ENCODE assay signal across 12 mouse cellular contexts in the genomic region with DNA sequence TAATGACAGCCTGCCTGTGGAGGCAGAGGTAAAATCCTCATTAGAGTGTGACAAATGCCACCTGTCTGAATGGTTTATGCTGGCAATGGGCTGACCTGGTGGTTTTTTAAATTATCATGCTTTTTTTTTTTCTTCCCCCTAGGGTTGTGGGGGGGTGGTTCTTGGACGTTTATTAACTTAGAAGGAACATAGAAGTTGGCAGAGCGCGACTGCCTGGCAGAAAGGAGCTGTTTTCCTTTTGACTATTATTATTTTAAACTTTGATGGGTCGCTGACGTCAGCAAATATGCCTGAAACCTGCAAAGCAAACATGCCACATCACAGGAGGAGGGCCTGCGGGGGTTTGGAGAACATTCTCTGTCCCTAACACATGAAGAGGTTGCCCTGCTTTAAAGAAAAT. TPM values are rescaled to one million over a fixed set of nuclear protein-coding genes. Genes with fewer than 3 reads are reported as not detected.
DNase-seq lines count a peak whose midpoint lies in the region; ATAC-seq and TF ChIP-seq lines count a peak whose summit lies in the region.
"Had no signal": no experiment of that assay in that cellular context is flagged by ENCODE, and none has a peak within 500 bp of the region (broad histone marks: within the 10 kb centered on the region; RNA-seq: fewer than 3 reads in every experiment).

No protein-coding gene starts in this region.

- no peak overlapping the region for H3K27ac ChIP-seq in embryonic facial prominence, embryonic 13.5 days
- H3K27ac ChIP-seq in embryonic facial prominence, embryonic 10.5 days (replicated peaks), result no peak overlapping the region
- no peak overlapping the region for H3K27ac ChIP-seq in lung, embryonic 14.5 days (ENCODE audit: low read depth)
- H3K27ac ChIP-seq in stomach, embryonic 14.5 days (ENCODE audit: low read length), result no peak overlapping the region
- H3K27ac ChIP-seq: embryonic facial prominence, embryonic 15.5 days had no signal

- no peak for ATAC-seq in embryonic facial prominence, embryonic 13.5 days (ENCODE audit: insufficient number of reproducible peaks, insufficient read depth, low FRiP score, low TSS enrichment, low read depth)
- no peak for ATAC-seq in lung, embryonic 14.5 days (ENCODE audit: insufficient read depth)
- ATAC-seq in stomach, embryonic 14.5 days (ENCODE audit: insufficient number of reproducible peaks, insufficient read depth, low FRiP score, low read depth), result no peak

- H3K27me3 ChIP-seq in embryonic facial prominence, embryonic 13.5 days, result peaks cover 43% of the 10 kb centered on the region
- H3K27me3 ChIP-seq in embryonic facial prominence, embryonic 10.5 days (replicated peaks; ENCODE audit: low read depth, poor library complexity, severe bottlenecking), result peaks cover 63% of the 10 kb centered on the region
- H3K27me3 ChIP-seq in lung, embryonic 14.5 days (ENCODE audit: insufficient read depth, low read length), result peaks cover 30% of the 10 kb centered on the region
- peaks cover 10% of the 10 kb centered on the region; the same call in 1 of the 2 replicates for H3K27me3 ChIP-seq in stomach, embryonic 14.5 days (ENCODE audit: control insufficient read depth, insufficient read depth, low read length)

- no peak for TF ChIP-seq CTCF in lung, embryonic 14.5 days (IDR thresholded peaks at IDR 0.05; ENCODE audit: low read depth)

- WGBS in embryonic facial prominence, embryonic 13.5 days, result 30% methylated on average over 6 of the region's 6 CpGs
- WGBS in embryonic facial prominence, embryonic 10.5 days, result 50% methylated on average over 6 of the region's 6 CpGs
- WGBS in lung, embryonic 14.5 days, result 38% methylated on average over 6 of the region's 6 CpGs
- 42% methylated on average over 6 of the region's 6 CpGs for WGBS in stomach, embryonic 14.5 days

- H3K9ac ChIP-seq in embryonic facial prominence, embryonic 13.5 days, result no peak overlapping the region
- H3K9ac ChIP-seq in lung, embryonic 14.5 days, result no peak overlapping the region
- no peak overlapping the region for H3K9ac ChIP-seq in stomach, embryonic 14.5 days (replicated peaks; ENCODE audit: low read depth, low read length)
- H3K9ac ChIP-seq: embryonic facial prominence, embryonic 15.5 days had no signal

- peaks cover 32% of the 10 kb centered on the region for H3K4me1 ChIP-seq in embryonic facial prominence, embryonic 13.5 days
- peaks cover 37% of the 10 kb centered on the region for H3K4me1 ChIP-seq in embryonic facial prominence, embryonic 10.5 days
- H3K4me1 ChIP-seq in lung, embryonic 14.5 days (ENCODE audit: insufficient read depth), result 0 out of 2 replicates have a peak, but pooled peaks cover 5% of the 10 kb centered on the region
- no peaks in the 10 kb centered on the region; the same call in none of the 2 replicates for H3K4me1 ChIP-seq in stomach, embryonic 14.5 days (ENCODE audit: control insufficient read depth, insufficient read depth, low read length)

- peak overlapping the region; percentile 44 for H3K4me2 ChIP-seq in embryonic facial prominence, embryonic 13.5 days
- peak overlapping the region; percentile 76 for H3K4me2 ChIP-seq in lung, embryonic 14.5 days
- H3K4me2 ChIP-seq in stomach, embryonic 14.5 days (replicated peaks; ENCODE audit: low read depth, low read length), result peak overlapping the region; percentile 17; the same call in 1 of the 2 replicates
- H3K4me2 ChIP-seq: embryonic facial prominence, embryonic 15.5 days had no signal

- H3K36me3 ChIP-seq in embryonic facial prominence, embryonic 13.5 days, result no peaks in the 10 kb centered on the region
- H3K36me3 ChIP-seq in embryonic facial prominence, embryonic 10.5 days (replicated peaks), result no peaks in the 10 kb centered on the region
- H3K36me3 ChIP-seq in lung, embryonic 14.5 days (ENCODE audit: insufficient read depth), result 0 out of 2 replicates have a peak, but pooled peaks cover 4% of the 10 kb centered on the region
- H3K36me3 ChIP-seq in stomach, embryonic 14.5 days (ENCODE audit: control insufficient read depth, insufficient read depth, low read length), result no peaks in the 10 kb centered on the region
- H3K36me3 ChIP-seq: embryonic facial prominence, embryonic 15.5 days; G1E had no signal

- no peak overlapping the region for H3K4me3 ChIP-seq in embryonic facial prominence, embryonic 13.5 days
- H3K4me3 ChIP-seq in embryonic facial prominence, embryonic 10.5 days, result no peak overlapping the region
- peak overlapping the region; percentile 57 for H3K4me3 ChIP-seq in lung, embryonic 14.5 days (ENCODE audit: low read depth, low read length)
- H3K4me3 ChIP-seq in stomach, embryonic 14.5 days (ENCODE audit: low read depth, low read length), result 0 out of 2 replicates have a peak overlapping the region, but pooled peaks have one; percentile 1

- DNase-seq in embryonic facial prominence, embryonic 10.5 days (ENCODE audit: low spot score), result no peak
- DNase-seq in lung, embryonic 14.5 days, result no peak
- DNase-seq in lung, postnatal 4 days, result no peak
- peak; percentile 59 for DNase-seq in kidney, adult 9 months
- no peak for DNase-seq in adrenal gland, adult 2 months
- no peak for DNase-seq in spleen, postnatal 36 days (ENCODE audit: low spot score in 2 of 2)
- DNase-seq: cerebellum, adult 9-11 months; thymus, adult 2 months had no signal

- no peaks in the 10 kb centered on the region for H3K9me3 ChIP-seq in embryonic facial prominence, embryonic 13.5 days
- no peaks in the 10 kb centered on the region for H3K9me3 ChIP-seq in embryonic facial prominence, embryonic 10.5 days
- no peaks in the 10 kb centered on the region for H3K9me3 ChIP-seq in lung, embryonic 14.5 days (ENCODE audit: low read depth, low read length)
- no peaks in the 10 kb centered on the region for H3K9me3 ChIP-seq in stomach, embryonic 14.5 days (ENCODE audit: control insufficient read depth, low read depth, low read length)
- H3K9me3 ChIP-seq: embryonic facial prominence, embryonic 15.5 days had no signal

RNA-seq across cellular contexts. Expression of a gene that starts 3.9 kb away (rescaled TPM):
- polyA plus RNA-seq in embryonic facial prominence, embryonic 13.5 days (2015; fragmentation: Nextera tagmentation; extraction: Ambion mirVana), result 2.4 and 3.8 TPM in 2 replicates
- polyA plus RNA-seq in embryonic facial prominence, embryonic 10.5 days (2016; fragmentation: Nextera tagmentation; extraction: Ambion mirVana), result 1.6 and 2.3 TPM in 2 replicates
- 20.0 and 22.0 TPM in 2 replicates for polyA plus RNA-seq in lung, embryonic 14.5 days (2014; fragmentation: Nextera tagmentation; extraction: Ambion mirVana)
- 7.5 and 8.4 TPM in 2 replicates for polyA plus RNA-seq in stomach, embryonic 14.5 days (2014; fragmentation: Nextera tagmentation; extraction: Ambion mirVana)
- 1 to 10 TPM; 1.8 to 2.4 TPM for total RNA-seq in adrenal gland, adult 2 months (2021)
- polyA plus RNA-seq in adrenal gland, adult 2 months (2012; rRNA removed), result 1.9 and 2.9 TPM in 2 replicates
- total RNA-seq: G1E had no signal
- polyA plus RNA-seq: G1E had no signal

Comparison
In these comparisons a context has a peak if more than half of its experiments do, and no peak if none do; other contexts are left out.
1. H3K4me2 ChIP-seq: peak in every context shown above with its lines; median percentile 76 in lung, embryonic 14.5 days; 44 in embryonic facial prominence, embryonic 13.5 days; 17 in stomach, embryonic 14.5 days.
2. H3K4me3 ChIP-seq: peak in lung, embryonic 14.5 days (single experiment) and stomach, embryonic 14.5 days (single experiment); none in embryonic facial prominence, embryonic 13.5 days (single experiment) and embryonic facial prominence, embryonic 10.5 days (single experiment).